Mouse (Mus musculus) spleen, embryonic (tissue): ENCODE data around the gene Rrbp1.

ENCODE experiments used
- CTCF ChIA-PET: fragments of 350-600 bp; sonication (Branson Sonifier 250); formaldehyde crosslinking; loops from one replicate; lab custom pipeline; 2022; lab: Charles Lee

The Rrbp1 gene

GRCm38 (mm10) chr2:144011080-144011551, at the start of gene Rrbp1:
Gene Rrbp1, minus strand, starts transcription at chr2:144011263.
- CTCF ChIA-PET: interaction anchor here (1.1 kb wide), 1 partner anchor 205 kb away, joined by 3 read pairs; no protein-coding TSS in a partner anchor

GRCm38 (mm10) chr2:144057735-144058134, 46.7 kb upstream of the Rrbp1 start:
- CTCF ChIA-PET: no interaction called here

DNA sequence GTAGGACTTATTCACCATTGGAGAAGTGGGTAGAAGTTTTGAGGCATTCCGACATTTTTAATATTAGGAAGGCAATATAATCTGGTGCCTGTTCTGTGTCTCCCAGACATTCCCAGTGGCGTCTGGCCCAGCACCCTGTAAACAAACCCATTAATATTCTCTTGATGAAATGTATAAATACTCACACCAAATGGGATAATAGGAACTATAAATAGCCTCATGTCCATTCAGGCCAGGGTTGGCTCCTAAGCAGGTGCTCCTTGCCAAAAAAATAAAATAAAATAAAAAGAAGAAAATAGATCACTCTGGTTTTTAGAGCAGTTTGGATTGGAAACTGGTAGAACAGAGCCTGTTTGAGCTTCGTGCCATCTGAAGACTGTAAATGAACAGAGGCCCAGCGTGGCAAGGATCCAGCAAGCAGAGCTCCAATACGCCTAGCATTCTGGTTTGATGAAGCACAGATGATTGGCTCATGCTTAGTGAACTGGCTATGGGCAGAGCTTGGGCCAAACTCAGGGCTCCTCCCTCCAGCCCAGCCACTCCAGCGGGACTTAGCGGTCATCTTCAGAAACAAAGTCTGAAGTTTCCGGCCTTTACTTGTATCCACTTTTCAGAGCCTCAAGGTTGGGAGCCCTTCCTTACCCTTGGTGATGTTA, 41.5 kb upstream of the Rrbp1 start:
- CTCF ChIA-PET: interaction anchor here (0.6 kb wide), 1 partner anchor 34 kb away, joined by 5 read pairs; no protein-coding TSS in a partner anchor

GRCm38 (mm10) chr2:144050861-144051260, 39.8 kb upstream of the Rrbp1 start:
- CTCF ChIA-PET: no interaction called here

- CTCF ChIA-PET: no interaction called here
Observed at GRCm38 (mm10) chr2:144050146-144050680, 39.1 kb upstream of the Rrbp1 start.

DNA sequence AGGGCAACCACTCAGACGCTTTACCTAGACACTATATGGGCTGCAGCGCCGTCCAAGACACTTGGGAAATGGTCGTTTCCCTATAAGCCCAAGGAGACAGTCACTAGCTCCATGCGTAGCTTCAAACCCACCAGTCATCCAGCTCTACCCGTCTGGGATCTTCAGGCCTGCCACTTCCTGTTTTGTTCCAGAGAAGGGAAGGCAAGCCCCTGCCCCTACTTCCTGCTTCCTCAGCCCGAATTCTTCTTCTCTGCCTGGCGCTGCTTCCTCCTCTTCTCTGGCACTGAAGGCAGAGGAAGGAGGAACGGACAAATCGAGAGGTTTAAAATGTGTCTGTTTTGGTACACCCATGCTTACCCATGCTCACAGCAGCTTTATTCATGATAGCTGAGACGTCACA, 35.9 kb upstream of the Rrbp1 start:
- CTCF ChIA-PET: interaction anchor here (0.6 kb wide), 1 partner anchor 133 kb away, joined by 14 read pairs; no protein-coding TSS in a partner anchor

DNA sequence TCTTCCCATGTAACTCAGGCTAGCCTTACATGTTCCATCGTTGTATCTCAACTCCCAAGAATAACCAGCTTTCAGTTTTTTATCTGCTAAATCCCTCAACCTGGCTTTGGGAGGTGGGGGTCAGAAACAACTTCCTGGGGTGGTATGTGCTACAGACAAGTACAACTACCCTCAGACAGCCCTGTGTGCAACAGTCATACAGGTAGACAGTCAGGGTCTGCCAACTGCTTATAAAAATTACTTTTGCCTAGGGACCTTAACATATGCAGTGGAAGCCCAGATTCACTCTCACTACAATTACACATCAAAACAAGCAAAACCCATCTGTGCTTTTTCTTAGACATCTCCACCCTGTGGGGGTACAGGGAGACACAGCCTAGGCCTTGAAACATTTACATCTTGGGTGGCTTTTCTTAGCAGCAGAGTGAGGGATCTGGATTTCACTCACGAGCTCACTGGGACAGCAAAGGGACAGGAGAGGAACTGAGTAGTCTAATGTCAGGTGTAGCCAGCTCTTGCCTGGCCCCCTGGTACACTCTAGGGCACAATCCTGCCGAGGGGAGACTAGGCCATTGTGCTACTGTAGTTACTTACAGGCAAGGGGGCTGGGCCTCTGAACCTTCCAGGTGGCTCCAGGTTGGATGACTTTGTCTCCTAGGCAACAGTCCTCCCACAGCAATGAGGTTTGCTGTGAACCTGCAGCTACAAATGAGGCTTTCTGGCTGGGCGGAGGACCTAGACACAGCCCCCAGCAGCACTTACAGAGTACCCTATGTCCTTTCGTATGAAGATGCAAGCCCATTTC, 34.9 kb upstream of the Rrbp1 start:
- CTCF ChIA-PET: interaction anchor here (0.6 kb wide), 1 partner anchor 132 kb away, joined by 14 read pairs; no protein-coding TSS in a partner anchor

GRCm38 (mm10) chr2:144044726-144045125, 33.7 kb upstream of the Rrbp1 start:
- CTCF ChIA-PET: no interaction called here

DNA sequence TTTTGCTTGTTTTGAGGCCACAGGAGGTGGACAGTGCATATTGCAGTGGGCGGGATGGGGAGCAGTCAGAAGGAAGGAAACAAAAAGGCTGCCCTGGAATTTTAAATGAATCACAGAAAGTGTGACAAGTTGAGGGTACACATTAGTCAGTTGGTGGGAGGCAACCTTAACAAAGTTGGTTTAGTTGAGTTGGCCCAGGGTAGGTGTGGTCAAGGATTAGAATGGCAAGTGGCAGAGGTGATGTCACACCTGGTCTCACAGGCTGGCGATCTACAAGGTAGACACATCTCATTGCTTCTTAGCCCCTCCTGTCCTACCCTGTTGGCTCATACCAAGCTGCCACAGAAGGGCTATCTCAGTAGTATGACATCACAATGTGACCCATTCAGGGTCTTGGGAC, 21.6 kb upstream of the Rrbp1 start, which contains the start of gene Banf2:
Gene Banf2, plus strand, starts transcription at position 396 of the 400 bp plus-strand sequence.
- CTCF ChIA-PET: no interaction called here

DNA sequence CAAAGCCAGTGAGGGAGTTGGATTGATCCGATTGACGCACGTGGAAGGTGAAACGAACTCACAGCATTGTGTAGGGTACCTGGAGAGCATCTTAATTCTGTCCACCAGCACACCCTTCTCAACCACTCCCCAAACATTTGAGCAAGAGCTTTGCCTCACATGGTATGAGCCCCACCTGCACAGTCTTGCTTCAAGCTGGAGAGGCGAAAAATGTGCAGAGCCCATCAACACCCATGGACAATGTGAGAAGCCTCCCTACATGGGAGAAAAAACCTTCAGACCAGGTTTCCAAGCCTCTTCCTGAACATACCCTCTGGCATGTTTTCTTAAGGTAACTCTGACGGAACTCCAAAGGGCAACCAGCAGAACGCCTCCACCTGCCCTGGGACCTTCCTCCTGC, 19.7 kb upstream of the Rrbp1 start:
- CTCF ChIA-PET: no interaction called here

DNA sequence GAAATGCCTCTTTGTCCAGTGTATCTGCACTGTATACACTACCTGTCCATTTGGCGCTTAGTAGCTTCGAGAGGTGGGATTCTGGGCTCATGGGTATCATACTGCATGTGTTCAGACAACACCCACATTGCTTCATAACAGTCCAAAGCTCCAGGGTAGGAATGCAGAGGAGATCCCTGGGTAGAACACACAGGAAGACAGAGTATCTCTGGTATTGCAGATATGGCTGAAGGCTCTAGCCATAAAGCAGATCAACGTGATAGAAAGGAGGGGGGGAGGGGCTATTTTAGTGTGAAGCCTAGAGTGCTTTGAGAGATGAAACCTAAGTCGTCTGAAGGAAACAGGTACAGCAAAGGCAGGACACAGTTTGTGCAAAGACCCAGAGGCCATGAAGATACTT, 15.4 kb upstream of the Rrbp1 start:
- CTCF ChIA-PET: no interaction called here

DNA sequence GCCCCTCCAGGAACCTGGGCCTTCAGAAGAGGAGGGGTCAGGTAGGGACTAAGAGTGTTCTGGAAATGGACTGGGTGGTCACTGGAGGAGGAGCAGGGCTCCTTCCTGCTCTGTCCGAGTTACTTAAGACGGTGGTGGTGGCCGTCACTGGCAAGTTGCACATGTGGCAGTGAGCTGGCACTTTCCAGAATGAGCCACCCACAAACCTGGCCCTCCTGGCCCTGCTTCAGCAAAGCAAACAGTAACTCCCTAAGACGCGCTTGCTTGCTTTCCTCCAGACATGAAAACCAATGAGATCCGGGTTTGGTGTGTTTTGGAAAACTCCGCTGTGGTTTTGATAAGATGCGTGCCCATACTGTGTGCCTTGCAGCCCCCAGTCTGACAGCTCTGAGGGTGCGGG, 14.3 kb upstream of the Rrbp1 start:
- CTCF ChIA-PET: no interaction called here

GRCm38 (mm10) chr2:144022441-144022840, 11.4 kb upstream of the Rrbp1 start:
- CTCF ChIA-PET: no interaction called here

DNA sequence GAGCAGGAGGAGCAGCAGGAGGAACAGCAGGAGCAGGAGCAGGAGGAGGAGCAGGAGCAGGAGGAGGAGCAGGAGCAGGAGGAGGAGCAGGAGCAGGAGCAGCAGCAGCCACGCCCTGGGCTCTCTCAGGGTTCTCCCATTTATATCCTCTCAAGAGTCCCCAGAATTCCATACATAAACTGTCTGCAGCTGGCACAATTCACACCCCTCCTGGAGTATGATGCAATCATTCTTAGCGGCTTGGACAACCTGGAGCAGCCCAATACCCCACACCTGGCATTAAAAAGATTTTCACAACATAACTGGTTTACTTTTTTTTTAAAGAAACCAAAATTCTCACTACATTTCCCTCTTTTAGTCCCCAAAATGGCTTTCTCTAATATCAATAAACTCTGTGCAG, 8.9 kb upstream of the Rrbp1 start:
- CTCF ChIA-PET: no interaction called here

GRCm38 (mm10) chr2:144015861-144016260, 4.8 kb upstream of the Rrbp1 start:
- CTCF ChIA-PET: no interaction called here

DNA sequence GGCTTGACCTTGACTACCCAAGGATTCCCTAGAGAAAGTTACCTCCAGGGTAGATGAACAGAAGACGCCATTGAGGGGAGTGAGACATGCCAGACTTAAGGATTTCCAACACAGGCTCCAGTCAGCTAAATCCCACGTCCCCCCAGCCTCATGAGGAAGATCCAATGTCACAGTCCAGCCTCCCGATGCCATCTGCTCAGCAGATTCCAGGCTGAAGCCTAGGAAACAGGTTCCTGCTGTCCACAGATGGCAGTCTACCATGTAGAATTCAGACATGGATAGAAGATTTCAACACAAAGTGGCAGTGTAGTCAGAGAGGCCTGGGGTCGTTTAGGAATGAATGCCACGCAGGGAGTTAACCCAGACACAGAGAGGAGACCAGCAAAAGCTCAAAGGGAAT, 3.4 kb upstream of the Rrbp1 start:
- CTCF ChIA-PET: interaction anchor here (0.7 kb wide), 1 partner anchor 150 kb away, joined by 3 read pairs; no protein-coding TSS in a partner anchor

DNA sequence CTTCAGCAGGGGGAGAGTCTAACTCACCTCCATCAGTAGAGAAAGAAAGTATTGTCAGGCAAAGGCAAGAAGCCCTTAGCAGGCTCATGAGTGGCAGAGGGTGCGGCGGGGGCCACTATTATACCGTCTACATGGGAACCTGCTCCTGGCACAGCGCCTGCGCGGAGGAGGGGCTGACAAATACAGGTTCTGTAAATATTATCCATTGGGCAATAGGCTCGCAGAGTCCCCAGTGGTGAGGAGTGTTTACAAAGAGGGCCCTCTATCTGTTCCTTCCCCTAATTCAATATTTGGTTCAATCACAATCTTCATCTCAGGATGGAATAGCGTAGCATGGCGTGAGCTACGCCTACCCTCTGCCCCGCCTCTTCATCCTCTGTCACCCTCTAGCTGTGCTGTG, 3.0 kb upstream of the Rrbp1 start:
- CTCF ChIA-PET: interaction anchor here (0.7 kb wide), 1 partner anchor 151 kb away, joined by 3 read pairs; no protein-coding TSS in a partner anchor

GRCm38 (mm10) chr2:144010282-144011044, 600 bp downstream of the Rrbp1 start:
- CTCF ChIA-PET: interaction anchor here (1.1 kb wide), 1 partner anchor 206 kb away, joined by 3 read pairs; no protein-coding TSS in a partner anchor

- CTCF ChIA-PET: no interaction called here
Observed at GRCm38 (mm10) chr2:144009551-144010281, 1.3 kb downstream of the Rrbp1 start.

- CTCF ChIA-PET: no interaction called here
Observed at GRCm38 (mm10) chr2:144009081-144009480, 2.0 kb downstream of the Rrbp1 start.

DNA sequence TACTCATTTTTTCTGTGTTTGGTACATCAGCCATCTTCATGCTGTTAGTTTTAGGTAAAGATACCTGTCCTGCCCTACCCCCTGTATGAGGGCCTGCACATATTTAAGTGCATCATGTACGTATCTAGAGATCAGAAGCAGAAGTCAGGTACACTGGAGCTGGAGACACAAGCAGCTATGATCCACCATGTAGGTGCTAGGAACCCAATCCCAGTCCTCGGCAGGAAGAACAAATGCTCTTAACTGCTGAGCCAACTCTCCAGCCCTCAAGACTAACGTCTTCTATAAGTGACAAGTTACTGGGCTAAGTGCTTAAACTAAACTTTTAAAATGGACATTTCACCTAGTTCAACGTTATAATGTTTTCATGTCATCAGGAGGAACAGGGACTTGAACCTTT, 3.9 kb downstream of the Rrbp1 start:
- CTCF ChIA-PET: no interaction called here
